Mouse (Mus musculus) forebrain, postnatal 0 days (tissue): ENCODE data around the gene Epm2aip1. TPM values are rescaled to one million over a fixed set of nuclear protein-coding genes. Genes with fewer than 3 reads are reported as not detected.

Source experiments
- ATAC-seq: fragments of 200-750 bp; cut with Nextera tagmentation; 2 replicates; pipeline ENCODE4 v1.8.0; 2017; ENCODE audit warnings: mild to moderate bottlenecking, moderate library complexity
- DNase-seq: peaks from one replicate; pipeline ENCODE4 v3.0.0-alpha.2; 2015
- H3K27ac ChIP-seq: fragments of 300-500 bp; sonication (generic); 2 replicates; pipeline ENCODE4 v1.5.1; 2014; ENCODE audit warnings: low read depth, mild to moderate bottlenecking, antibody characterized with exemption, low read length, moderate library complexity, mixed read lengths
- H3K27me3 ChIP-seq: fragments of 300-500 bp; sonication (generic); 2 replicates; pipeline ENCODE4 v1.6.1; 2014; ENCODE audit warnings: mild to moderate bottlenecking, low read length, mixed read lengths; ENCODE audit not compliant: insufficient read depth
- H3K36me3 ChIP-seq: fragments of 300-500 bp; sonication (generic); 2 replicates; pipeline ENCODE4 v1.6.1; 2014; ENCODE audit warnings: mild to moderate bottlenecking, moderate library complexity; ENCODE audit not compliant: insufficient read depth
- H3K4me1 ChIP-seq: fragments of 300-500 bp; sonication (generic); 2 replicates; pipeline ENCODE4 v1.6.1; 2014; ENCODE audit warnings: antibody characterized with exemption; ENCODE audit not compliant: insufficient read depth
- H3K4me2 ChIP-seq: fragments of 300-500 bp; sonication (generic); 2 replicates; pipeline ENCODE4 v1.6.1; 2014; ENCODE audit warnings: low read depth, mild to moderate bottlenecking, moderate library complexity
- H3K4me3 ChIP-seq: fragments of 300-500 bp; sonication (generic); 2 replicates; pipeline ENCODE4 v1.5.1; 2014; ENCODE audit warnings: low read depth, low read length, mixed read lengths
- H3K9ac ChIP-seq: fragments of 300-500 bp; sonication (generic); 2 replicates; pipeline ENCODE4 v1.6.1; 2014; ENCODE audit warnings: mild to moderate bottlenecking
- H3K9me3 ChIP-seq: fragments of 300-500 bp; sonication (generic); 2 replicates; pipeline ENCODE4 v1.6.1; 2016; ENCODE audit warnings: low read length
- CTCF ChIP-seq: sonication (generic); IDR thresholded peaks from 2 replicates; pipeline ENCODE4 v1.5.1; 2016; ENCODE audit warnings: antibody characterized with exemption, control low read depth, low read depth
- WGBS: fragments of 180-500 bp; shearing (Covaris S2); extraction: QIAGEN DNeasy Blood & Tissue Kit; methylation state at CpG from one replicate; pipeline ENCODE4 v1.1.7; 2014; 5-methylcytosine and 5-hydroxymethylcytosine counted together
- polyA plus RNA-seq: library from polyadenylated mRNA; unstranded; fragments of >200 nt; fragmentation: Nextera tagmentation; extraction: Ambion mirVana; gene quantifications from 2 replicates; pipeline ENCODE4 v1.2.1, GENCODE M21; 2015
- total RNA-seq: library from RNA; depleted of rRNA; stranded (reverse); fragments of >200 nt; gene quantifications from 2 replicates; pipeline ENCODE4 v1.2.3, GENCODE M21; 2014; rRNA removed

Epm2aip1 gene
- total and polyA plus RNA-seq, 2 experiments from 2014 or later, result 37.0 to 101 TPM

DNA sequence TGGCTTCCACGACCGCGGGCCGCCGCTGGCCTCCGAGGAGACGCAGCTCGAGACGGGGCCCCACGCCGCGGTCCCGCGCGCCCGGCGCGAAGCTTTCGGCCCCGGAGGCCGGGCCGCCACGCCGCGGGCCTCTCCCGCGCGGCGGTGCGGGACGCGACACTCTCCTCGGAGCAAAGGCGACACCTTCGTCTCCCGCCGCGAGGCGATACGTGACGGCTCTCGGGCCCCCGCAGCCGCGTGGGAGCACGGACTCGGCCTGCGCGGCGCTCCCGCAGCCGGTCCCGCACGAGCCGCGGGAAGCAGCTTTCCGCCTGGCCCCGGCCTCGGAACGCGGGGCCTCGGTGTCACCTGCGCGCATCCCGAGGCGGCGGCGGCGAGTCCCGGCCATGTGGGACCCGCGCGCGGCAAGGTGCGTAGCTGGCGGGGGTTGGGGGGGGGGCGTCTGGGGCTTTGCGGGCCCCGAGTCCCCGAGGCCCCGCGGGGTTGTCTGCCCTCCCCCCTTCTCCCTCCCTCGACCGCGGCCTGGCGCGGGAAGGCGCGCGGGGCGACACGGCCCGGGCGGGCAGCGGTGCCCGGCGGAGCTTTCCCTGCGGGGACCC lies 40.2 kb downstream of the Epm2aip1 start:
- H3K9me3 ChIP-seq, result no peaks in the 10 kb centered on the region; the same call in 1 of the 2 replicates
- TF ChIP-seq CTCF, result no peak
- peak overlapping the region; percentile 78 for H3K4me2 ChIP-seq
- H3K27ac ChIP-seq, result peak overlapping the region; percentile 76
- peak; percentile 32 for ATAC-seq
- peak overlapping the region; percentile 61 for H3K4me3 ChIP-seq
- WGBS, result 2% methylated on average over 82 of the region's 98 CpGs
- DNase-seq, result peak; percentile 48
- peaks cover 24% of the 10 kb centered on the region for H3K27me3 ChIP-seq
- peak overlapping the region; percentile 66 for H3K9ac ChIP-seq
- H3K36me3 ChIP-seq, result no peaks in the 10 kb centered on the region
- H3K4me1 ChIP-seq, result no peaks in the 10 kb centered on the region

GRCm38 (mm10) chr9:111312442-111313141 lies 40.9 kb downstream of the Epm2aip1 start:
- peaks cover 24% of the 10 kb centered on the region for H3K27me3 ChIP-seq
- no peaks in the 10 kb centered on the region for H3K36me3 ChIP-seq
- H3K4me3 ChIP-seq, result peak overlapping the region; percentile 61
- ATAC-seq, result peak; percentile 59
- under 1% methylated on average over 38 of the region's 59 CpGs for WGBS
- peak overlapping the region; percentile 76 for H3K27ac ChIP-seq
- no peak for TF ChIP-seq CTCF
- peak overlapping the region; percentile 66 for H3K9ac ChIP-seq
- H3K4me1 ChIP-seq, result no peaks in the 10 kb centered on the region
- H3K9me3 ChIP-seq, result no peaks in the 10 kb centered on the region; the same call in 1 of the 2 replicates
- peak; percentile 48 for DNase-seq
- H3K4me2 ChIP-seq, result peak overlapping the region; percentile 78

DNA sequence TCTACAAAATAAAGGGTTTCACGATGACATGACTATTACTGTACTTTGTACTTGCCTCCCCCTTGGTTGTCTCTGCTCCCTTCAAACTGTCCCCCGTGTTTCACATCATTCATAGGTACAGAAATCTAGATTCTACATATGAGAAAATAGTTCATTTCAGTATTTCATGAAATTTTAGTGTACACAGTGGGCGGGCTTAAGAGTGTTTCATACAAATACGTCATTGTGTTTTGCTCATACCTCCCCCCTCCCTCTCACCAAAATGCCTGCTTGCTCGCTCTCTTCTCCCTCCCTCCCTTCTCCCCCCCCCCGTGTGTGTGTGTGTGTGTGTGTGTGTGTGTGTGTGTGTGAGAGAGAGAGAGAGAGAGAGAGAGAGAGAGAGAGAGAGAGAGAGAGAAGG lies 41.6 kb downstream of the Epm2aip1 start:
- WGBS, result 11% methylated on average over 6 of the region's 6 CpGs
- no peaks in the 10 kb centered on the region for H3K36me3 ChIP-seq
- peak overlapping the region; percentile 78 for H3K4me2 ChIP-seq
- H3K27ac ChIP-seq, result no peak overlapping the region
- H3K9me3 ChIP-seq, result no peaks in the 10 kb centered on the region; the same call in 1 of the 2 replicates
- no peak for TF ChIP-seq CTCF
- ATAC-seq, result peak; percentile 19; the same call in 1 of the 2 replicates
- DNase-seq, result no peak
- peak overlapping the region; percentile 61 for H3K4me3 ChIP-seq
- no peaks in the 10 kb centered on the region for H3K4me1 ChIP-seq
- H3K27me3 ChIP-seq, result peaks cover 24% of the 10 kb centered on the region
- no peak overlapping the region for H3K9ac ChIP-seq

DNA sequence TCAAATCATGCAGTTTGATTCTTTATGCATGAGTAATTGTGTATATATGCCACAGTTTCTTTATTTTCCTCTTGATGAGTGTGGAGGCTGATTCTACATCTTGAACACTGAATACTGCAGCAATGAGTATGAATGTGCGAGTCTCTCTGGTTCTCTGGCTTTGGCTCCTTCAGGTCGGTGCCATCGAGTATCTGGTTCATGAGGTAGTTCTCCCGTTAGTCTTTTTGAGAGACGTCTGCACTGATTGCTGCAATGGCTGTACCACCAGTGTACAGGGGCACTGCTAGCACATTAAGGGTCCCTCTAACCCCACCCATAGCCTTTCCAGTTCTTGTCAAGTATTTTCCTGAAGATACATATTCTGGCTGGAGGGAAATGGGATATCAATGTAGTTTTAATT lies 42.1 kb downstream of the Epm2aip1 start:
- no peak overlapping the region for H3K4me3 ChIP-seq
- no peaks in the 10 kb centered on the region; the same call in 1 of the 2 replicates for H3K9me3 ChIP-seq
- H3K27ac ChIP-seq, result no peak overlapping the region
- H3K9ac ChIP-seq, result no peak overlapping the region
- H3K4me2 ChIP-seq, result peak overlapping the region; percentile 78
- no peak for TF ChIP-seq CTCF
- ATAC-seq, result no peak
- no peaks in the 10 kb centered on the region for H3K4me1 ChIP-seq
- peaks cover 24% of the 10 kb centered on the region for H3K27me3 ChIP-seq
- H3K36me3 ChIP-seq, result no peaks in the 10 kb centered on the region
- WGBS, result 22% methylated on average over 5 of the region's 5 CpGs
- DNase-seq, result no peak

GRCm38 (mm10) chr9:111314219-111314618 lies 42.5 kb downstream of the Epm2aip1 start:
- Histone ChIP-seq H3K4me1 (no peaks in the 10 kb centered on the region), H3K27me3 (peaks cover 23% of the 10 kb centered on the region), H3K4me2 (no peak overlapping the region), H3K9ac (no peak overlapping the region), H3K4me3 (no peak overlapping the region), H3K27ac (no peak overlapping the region), H3K9me3 (no peaks in the 10 kb centered on the region; the same call in 1 of the 2 replicates), H3K36me3 (no peaks in the 10 kb centered on the region)
- peak; percentile 73 for DNase-seq
- TF ChIP-seq CTCF, result peak; percentile 76
- no peak for ATAC-seq
- 33% methylated on average over 5 of the region's 5 CpGs for WGBS

GRCm38 (mm10) chr9:111320912-111321311 lies 49.2 kb downstream of the Epm2aip1 start:
- Histone ChIP-seq H3K4me2 (no peak overlapping the region), H3K4me1 (no peaks in the 10 kb centered on the region), H3K36me3 (no peaks in the 10 kb centered on the region), H3K27me3 (no peaks in the 10 kb centered on the region), H3K27ac (no peak overlapping the region), H3K9me3 (no peaks in the 10 kb centered on the region), H3K9ac (no peak overlapping the region), H3K4me3 (no peak overlapping the region)
- no peak for ATAC-seq
- 89% methylated on average over 4 of the region's 4 CpGs for WGBS
- no peak for DNase-seq
- no peak for TF ChIP-seq CTCF

DNA sequence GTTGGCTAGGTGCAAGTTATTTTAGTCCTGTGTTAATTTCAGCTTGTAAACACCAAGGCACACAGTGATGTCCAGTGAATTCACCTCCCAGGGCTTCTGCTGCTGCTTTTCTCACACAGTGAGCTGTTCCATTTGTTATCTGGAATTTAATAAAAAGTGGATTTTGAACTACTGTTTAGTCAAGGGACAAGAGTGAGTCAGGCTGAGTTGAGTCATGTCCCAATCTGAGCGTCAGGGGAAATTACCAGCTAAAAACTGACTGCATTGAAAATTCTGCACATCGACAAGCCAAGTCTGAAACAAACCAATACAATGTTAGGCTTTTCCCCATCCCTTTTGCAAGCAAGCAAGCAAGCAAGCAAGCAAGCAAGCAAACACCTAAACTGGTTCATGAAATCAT lies 53.2 kb downstream of the Epm2aip1 start:
- no peak for TF ChIP-seq CTCF
- no peak overlapping the region for H3K27ac ChIP-seq
- H3K4me2 ChIP-seq, result no peak overlapping the region
- DNase-seq, result no peak
- no peaks in the 10 kb centered on the region for H3K27me3 ChIP-seq
- no peaks in the 10 kb centered on the region for H3K36me3 ChIP-seq
- no peak for ATAC-seq
- WGBS, result 86% methylated on average over 2 of the region's 2 CpGs
- H3K4me1 ChIP-seq, result no peaks in the 10 kb centered on the region
- no peak overlapping the region for H3K4me3 ChIP-seq
- H3K9ac ChIP-seq, result no peak overlapping the region
- H3K9me3 ChIP-seq, result no peaks in the 10 kb centered on the region

Other genes with a start within 250 kb of the Epm2aip1 start
- gene Ccrl2, start 214.4 kb upstream of the Epm2aip1 start, total RNA-seq, result 0.19 and 0.77 TPM in 2 replicates
- gene Ccrl2, start 214.4 kb upstream of the Epm2aip1 start, polyA plus RNA-seq, result 0.99 and 1.3 TPM in 2 replicates
- 29.2 and 41.7 TPM in 2 replicates for gene Lrrfip2, start 154.3 kb upstream of the Epm2aip1 start, total RNA-seq
- gene Lrrfip2, start 154.3 kb upstream of the Epm2aip1 start, polyA plus RNA-seq, result 36.0 and 38.9 TPM in 2 replicates
- 23.0 and 23.6 TPM in 2 replicates for gene Mlh1, start 138 bp upstream of the Epm2aip1 start, total RNA-seq
- gene Mlh1, start 138 bp upstream of the Epm2aip1 start, polyA plus RNA-seq, result 17.3 and 18.4 TPM in 2 replicates
- gene Trank1, start 39.8 kb downstream of the Epm2aip1 start, total RNA-seq, result 61.7 and 92.5 TPM in 2 replicates
- gene Trank1, start 39.8 kb downstream of the Epm2aip1 start, polyA plus RNA-seq, result 7.5 and 10.9 TPM in 2 replicates
- 20.1 and 20.8 TPM in 2 replicates for gene Dclk3, start 167.2 kb downstream of the Epm2aip1 start, total RNA-seq
- gene Dclk3, start 167.2 kb downstream of the Epm2aip1 start, polyA plus RNA-seq, result 8.6 and 11.6 TPM in 2 replicates